Mouse (Mus musculus) heart, embryonic 14.5 days (tissue): Measurements from ENCODE around the gene Flii. TPM values are rescaled to one million over a fixed set of nuclear protein-coding genes. Genes with fewer than 3 reads are reported as not detected.

ENCODE experiments used
- ATAC-seq: fragments of 200-750 bp; cut with Nextera tagmentation; 2 replicates; pipeline ENCODE4 v1.8.0; 2017; ENCODE audit warnings: low read depth, moderate TSS enrichment; ENCODE audit not compliant: insufficient number of reproducible peaks, insufficient read depth, low FRiP score
- H3K27ac ChIP-seq, 2 experiments: fragments of 200-500 bp in 1 of 2; fragments of 300-500 bp in 1 of 2; sonication (generic) in 1 of 2; replicated peaks in 1 of 2; 2 replicates each; pipeline ENCODE4 v1.5.1; 2012 to 2014; ENCODE audit warnings: low read depth in 2 of 2, low read length in 2 of 2, control low read depth in 1 of 2, mild to moderate bottlenecking in 1 of 2, mixed read lengths in 1 of 2; ENCODE audit not compliant: control insufficient read depth in 1 of 2, insufficient read depth in 1 of 2
- H3K27me3 ChIP-seq: fragments of 300-500 bp; sonication (generic); 2 replicates; pipeline ENCODE4 v1.6.1; 2014; ENCODE audit warnings: mild to moderate bottlenecking, low read length, control low read depth; ENCODE audit not compliant: control insufficient read depth, insufficient read depth
- H3K36me3 ChIP-seq: fragments of 300-500 bp; sonication (generic); 2 replicates; pipeline ENCODE4 v1.6.1; 2014; ENCODE audit warnings: mild to moderate bottlenecking, control low read depth, low read length, mixed read lengths; ENCODE audit not compliant: control insufficient read depth, insufficient read depth
- H3K4me1 ChIP-seq, 2 experiments: fragments of 200-500 bp in 1 of 2; fragments of 300-500 bp in 1 of 2; sonication (generic) in 1 of 2; 2 replicates each; pipeline ENCODE4 v1.6.1; 2012 to 2014; ENCODE audit warnings: low read length in 2 of 2, control low read depth in 1 of 2, mixed read lengths in 1 of 2; ENCODE audit not compliant: control insufficient read depth in 2 of 2, insufficient read depth in 2 of 2
- H3K4me2 ChIP-seq: fragments of 300-500 bp; sonication (generic); 2 replicates; pipeline ENCODE4 v1.6.1; 2014; ENCODE audit warnings: mild to moderate bottlenecking, low read length
- H3K4me3 ChIP-seq, 2 experiments: fragments of 200-500 bp in 1 of 2; fragments of 300-500 bp in 1 of 2; sonication (generic) in 1 of 2; 2 replicates each; pipeline ENCODE4 v1.5.1; 2012 to 2014; ENCODE audit warnings: low read length in 2 of 2, mild to moderate bottlenecking in 2 of 2, control low read depth in 1 of 2, low read depth in 1 of 2, moderate library complexity in 1 of 2; ENCODE audit not compliant: control insufficient read depth in 1 of 2, insufficient read depth in 1 of 2
- H3K9ac ChIP-seq: fragments of 300-500 bp; sonication (generic); 2 replicates; pipeline ENCODE4 v1.6.1; 2014; ENCODE audit warnings: mild to moderate bottlenecking, low read length
- H3K9me3 ChIP-seq: fragments of 300-500 bp; sonication (generic); 2 replicates; pipeline ENCODE4 v1.6.1; 2016; ENCODE audit warnings: low read length, control low read depth; ENCODE audit not compliant: control insufficient read depth
- WGBS: fragments of 180-500 bp; shearing (Covaris S2); extraction: QIAGEN DNeasy Blood & Tissue Kit; methylation state at CpG from one replicate; pipeline ENCODE4 v1.1.7; 2014; 5-methylcytosine and 5-hydroxymethylcytosine counted together
- polyA plus RNA-seq: library from polyadenylated mRNA; unstranded; fragments of >200 nt; fragmentation: Nextera tagmentation; extraction: Ambion mirVana; gene quantifications from 2 replicates; pipeline ENCODE4 v1.2.1, GENCODE M21; 2014

The Flii gene
- polyA plus RNA-seq, 1 experiment from 2014 or later, result 80.1 TPM

- Histone ChIP-seq H3K27me3 (no peaks in the 10 kb centered on the region), H3K36me3 (peaks cover 100% of the 10 kb centered on the region), H3K4me1 (peaks cover 4 to 18% of the 10 kb centered on the region in 2 experiments), H3K27ac (no peak overlapping the region), H3K4me3 (no peak overlapping the region), H3K4me2 (no peak overlapping the region), H3K9me3 (no peaks in the 10 kb centered on the region), H3K9ac (no peak overlapping the region)
- no peak for ATAC-seq
- WGBS, result 89% methylated on average over 5 of the region's 5 CpGs
Measured at GRCm38 (mm10) chr11:60715833-60716232, 11.2 kb downstream of the Flii start.

- H3K4me3 ChIP-seq, result no peak overlapping the region
- WGBS, result 91% methylated on average over 13 of the region's 13 CpGs
- peaks cover 100% of the 10 kb centered on the region for H3K36me3 ChIP-seq
- ATAC-seq, result no peak
- no peaks in the 10 kb centered on the region for H3K9me3 ChIP-seq
- no peak overlapping the region for H3K9ac ChIP-seq
- H3K4me2 ChIP-seq, result no peak overlapping the region
- H3K4me1 ChIP-seq, result 0 out of 4 replicates have a peak, but pooled peaks cover 0 to 6% of the 10 kb centered on the region in 2 experiments
- no peaks in the 10 kb centered on the region for H3K27me3 ChIP-seq
- no peak overlapping the region for H3K27ac ChIP-seq
Measured at GRCm38 (mm10) chr11:60712639-60713255, 14.3 kb downstream of the Flii start.

DNA sequence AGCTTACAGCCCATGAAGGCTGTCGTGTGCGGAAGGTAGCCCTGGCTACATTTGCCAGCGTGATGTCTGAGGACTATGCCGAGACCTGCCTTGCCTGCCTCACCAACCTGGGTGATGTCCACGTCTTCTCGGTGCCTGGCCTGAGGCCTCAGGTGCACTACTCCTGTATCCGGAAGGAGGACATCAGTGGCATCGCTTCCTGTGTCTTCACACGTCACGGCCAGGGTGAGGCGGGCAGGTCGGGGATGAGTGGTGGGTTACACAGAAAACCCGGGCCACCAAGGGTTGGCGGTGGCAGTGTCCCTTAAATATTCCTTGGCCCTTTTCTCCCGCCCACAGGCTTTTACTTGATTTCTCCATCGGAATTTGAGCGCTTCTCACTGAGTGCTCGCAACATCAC is 15.0 kb downstream of the Flii start:
- Histone ChIP-seq H3K9ac (no peak overlapping the region), H3K36me3 (peaks cover 100% of the 10 kb centered on the region), H3K4me3 (no peak overlapping the region), H3K27me3 (no peaks in the 10 kb centered on the region), H3K27ac (no peak overlapping the region), H3K4me1 (peaks cover 0 to 11% of the 10 kb centered on the region in 2 experiments; a peak in 1 of 4 replicates), H3K4me2 (no peak overlapping the region), H3K9me3 (no peaks in the 10 kb centered on the region)
- no peak for ATAC-seq
- WGBS, result 91% methylated on average over 18 of the region's 18 CpGs

DNA sequence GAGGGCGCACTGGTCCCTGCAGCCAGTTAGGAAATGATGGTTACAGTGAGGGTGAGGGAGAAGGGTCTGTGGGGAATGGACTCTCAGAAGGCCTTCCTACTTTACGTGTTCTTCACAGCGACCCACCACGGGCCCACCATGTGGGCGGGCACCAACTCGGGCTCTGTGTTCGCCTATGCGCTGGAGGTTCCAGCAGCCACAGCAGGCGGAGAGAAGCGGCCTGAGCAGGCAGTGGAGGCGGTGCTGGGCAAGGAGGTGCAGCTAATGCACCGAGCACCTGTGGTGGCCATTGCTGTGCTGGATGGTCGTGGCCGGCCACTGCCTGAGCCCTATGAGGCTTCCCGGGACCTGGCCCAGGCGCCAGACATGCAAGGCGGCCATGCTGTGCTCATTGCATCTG is 15.8 kb downstream of the Flii start:
- peaks cover 100% of the 10 kb centered on the region for H3K36me3 ChIP-seq
- no peak overlapping the region for H3K4me3 ChIP-seq
- no peaks in the 10 kb centered on the region for H3K27me3 ChIP-seq
- WGBS, result 93% methylated on average over 17 of the region's 17 CpGs
- H3K9me3 ChIP-seq, result no peaks in the 10 kb centered on the region
- no peak overlapping the region for H3K9ac ChIP-seq
- H3K4me2 ChIP-seq, result no peak overlapping the region
- H3K4me1 ChIP-seq, result peaks cover 0 to 6% of the 10 kb centered on the region in 2 experiments; a peak in 1 of 4 replicates
- no peak for ATAC-seq
- no peak overlapping the region for H3K27ac ChIP-seq

DNA sequence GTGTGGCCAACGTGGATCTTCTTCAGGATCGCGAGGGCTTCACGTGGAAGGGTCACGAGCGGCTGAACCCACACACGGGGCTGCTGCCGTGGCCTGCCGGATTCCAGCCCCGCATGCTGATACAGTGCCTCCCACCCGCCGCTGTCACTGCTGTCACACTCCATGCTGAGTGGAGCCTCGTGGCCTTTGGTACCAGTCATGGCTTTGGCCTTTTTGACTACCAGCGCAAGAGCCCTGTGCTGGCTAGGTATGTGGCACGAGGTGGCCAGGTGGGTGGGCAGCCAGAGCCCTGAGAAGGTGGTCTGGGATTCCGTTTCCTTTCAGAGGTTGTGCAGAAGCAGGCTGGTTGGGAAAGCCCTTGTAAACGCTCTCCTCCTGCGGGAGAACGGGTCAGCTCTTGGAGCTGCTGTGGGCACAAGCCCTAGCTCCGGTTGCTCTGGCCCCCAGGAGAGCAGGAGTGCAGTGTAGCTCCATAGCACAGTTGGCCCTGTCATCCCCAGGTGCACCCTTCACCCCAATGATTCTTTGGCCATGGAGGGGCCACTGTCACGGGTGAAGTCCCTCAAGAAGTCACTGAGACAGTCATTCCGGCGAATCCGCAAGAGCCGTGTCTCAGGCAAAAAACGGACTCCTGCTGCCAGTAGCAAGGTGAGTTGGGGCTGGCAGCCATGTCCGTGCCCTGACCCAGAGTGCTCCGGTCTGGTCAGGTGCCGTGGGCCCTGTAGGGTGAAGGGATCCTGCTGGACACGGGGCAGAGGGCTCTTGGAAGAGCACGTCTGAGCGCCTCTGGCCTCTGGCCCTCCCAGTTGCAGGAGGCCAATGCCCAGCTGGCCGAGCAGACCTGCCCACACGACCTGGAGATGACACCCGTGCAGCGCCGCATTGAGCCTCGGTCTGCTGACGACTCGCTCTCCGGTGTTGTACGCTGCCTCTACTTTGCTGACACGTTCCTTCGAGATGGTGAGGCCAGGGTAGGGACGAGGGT is 17.3 kb downstream of the Flii start:
- H3K27ac ChIP-seq, result no peak overlapping the region
- H3K36me3 ChIP-seq, result peaks cover 100% of the 10 kb centered on the region
- no peak for ATAC-seq
- 92% methylated on average over 45 of the region's 45 CpGs for WGBS
- H3K27me3 ChIP-seq, result no peaks in the 10 kb centered on the region
- H3K4me1 ChIP-seq, result peaks cover 0 to 6% of the 10 kb centered on the region in 2 experiments; a peak in 1 of 4 replicates
- no peak overlapping the region for H3K4me2 ChIP-seq
- no peaks in the 10 kb centered on the region for H3K9me3 ChIP-seq
- no peak overlapping the region for H3K4me3 ChIP-seq
- H3K9ac ChIP-seq, result no peak overlapping the region

GRCm38 (mm10) chr11:60708631-60709030 is 18.4 kb downstream of the Flii start:
- Histone ChIP-seq H3K27me3 (no peaks in the 10 kb centered on the region), H3K27ac (no peak overlapping the region), H3K9ac (no peak overlapping the region), H3K4me1 (peaks cover 0 to 6% of the 10 kb centered on the region in 2 experiments; a peak in 1 of 4 replicates), H3K4me3 (no peak overlapping the region), H3K4me2 (no peak overlapping the region), H3K36me3 (peaks cover 100% of the 10 kb centered on the region), H3K9me3 (no peaks in the 10 kb centered on the region)
- ATAC-seq, result no peak
- 86% methylated on average over 10 of the region's 10 CpGs for WGBS

DNA sequence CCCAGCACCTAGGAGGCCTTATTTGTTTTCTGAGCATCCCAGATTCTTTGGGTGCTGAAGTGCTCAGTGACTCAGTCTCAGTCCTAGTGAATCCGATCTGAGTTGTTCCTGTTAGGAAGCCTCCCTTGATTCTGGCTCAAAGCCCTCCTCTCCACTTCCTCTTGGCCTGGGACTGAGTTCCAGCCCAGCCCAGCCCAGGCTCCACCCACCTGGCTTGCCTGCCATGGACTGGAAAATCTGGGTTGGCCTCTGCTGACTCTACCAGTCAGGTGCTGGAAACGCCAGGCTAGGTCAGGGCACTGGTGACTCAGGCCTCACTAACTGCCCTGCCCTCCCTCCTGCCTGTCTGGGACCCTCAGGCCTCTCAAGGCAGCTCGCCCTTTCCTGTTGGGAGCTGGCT is 19.4 kb downstream of the Flii start:
- peak overlapping the region; percentile 33 to 50; a peak in 3 of 4 replicates for H3K27ac ChIP-seq
- WGBS, result 50% methylated on average over 3 of the region's 3 CpGs

More for the DNA sequence above, 19.4 kb downstream of the Flii start:
- no peak overlapping the region for H3K4me2 ChIP-seq
- no peaks in the 10 kb centered on the region for H3K9me3 ChIP-seq
- H3K4me3 ChIP-seq, result no peak overlapping the region
- peaks cover 94% of the 10 kb centered on the region for H3K36me3 ChIP-seq
- H3K4me1 ChIP-seq, result peaks cover 2 to 6% of the 10 kb centered on the region in 2 experiments; a peak in 2 of 4 replicates
- H3K27me3 ChIP-seq, result no peaks in the 10 kb centered on the region
- peak; percentile 44 for ATAC-seq
- H3K9ac ChIP-seq, result no peak overlapping the region
